In the genomic region with DNA sequence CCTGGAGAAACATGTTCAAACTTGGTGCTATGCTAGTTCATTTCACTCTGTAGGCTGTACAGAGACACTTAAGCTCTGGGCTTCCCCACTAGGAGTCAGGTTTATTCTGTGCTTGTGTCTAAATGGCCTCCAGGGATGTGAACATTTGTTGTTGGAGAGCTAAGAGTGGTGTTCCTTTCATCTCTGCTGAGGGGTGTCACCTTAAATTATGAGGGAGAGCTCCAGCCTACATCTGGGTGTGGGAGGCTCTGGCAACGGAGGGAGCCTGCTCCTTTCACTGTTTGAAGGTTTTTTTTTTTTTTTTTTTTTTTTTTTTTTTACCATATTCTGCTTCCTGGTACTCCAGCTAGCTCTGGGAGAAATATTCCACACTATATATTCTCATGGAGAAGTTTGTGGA, we compare ENCODE assay signal across 22 mouse cellular contexts.
"Had no signal": no experiment of that assay in that cellular context is flagged by ENCODE, and none has a peak within 500 bp of the region (broad histone marks: within the 10 kb centered on the region; RNA-seq: fewer than 3 reads in every experiment).

No protein-coding gene starts in this region.

- H3K27me3 ChIP-seq: limb, embryonic 12.5 days; midbrain, embryonic 15.5 days; neural tube, embryonic 12.5 days; neural tube, embryonic 15.5 days had no signal

- H3K4me3 ChIP-seq: limb, embryonic 12.5 days; limb, embryonic 15.5 days; midbrain, embryonic 12.5 days; midbrain, embryonic 15.5 days; neural tube, embryonic 12.5 days; neural tube, embryonic 15.5 days had no signal

- H3K9me3 ChIP-seq: limb, embryonic 12.5 days; limb, embryonic 15.5 days; midbrain, embryonic 12.5 days; midbrain, embryonic 15.5 days; neural tube, embryonic 12.5 days; neural tube, embryonic 15.5 days had no signal

- ATAC-seq: liver, postnatal 0 days; lung, postnatal 0 days; midbrain, embryonic 15.5 days had no signal

- H3K9ac ChIP-seq: limb, embryonic 12.5 days; limb, embryonic 15.5 days; liver, embryonic 14.5 days; liver, postnatal 0 days; lung, embryonic 14.5 days; midbrain, embryonic 12.5 days; midbrain, embryonic 15.5 days; neural tube, embryonic 12.5 days; neural tube, embryonic 15.5 days had no signal

- H3K36me3 ChIP-seq: limb, embryonic 12.5 days; limb, embryonic 15.5 days; midbrain, embryonic 12.5 days; midbrain, embryonic 15.5 days; neural tube, embryonic 12.5 days; neural tube, embryonic 15.5 days had no signal

- DNase-seq: kidney, adult 2 months; kidney, postnatal 10 days; left cerebral cortex, postnatal 4 days; liver, postnatal 0 days; lung, embryonic 14.5 days; right cerebral cortex, adult 18-20 months; right cerebral cortex, postnatal 14 days; right cerebral cortex, postnatal 4 days; thymus, adult 2 months; thymus, postnatal 14 days; thymus, postnatal 4 days had no signal

- H3K27ac ChIP-seq: limb, embryonic 12.5 days; limb, embryonic 15.5 days; liver, embryonic 14.5 days; macrophage; midbrain, embryonic 12.5 days; midbrain, embryonic 15.5 days; neural tube, embryonic 12.5 days; neural tube, embryonic 15.5 days; stomach, postnatal 0 days had no signal

- H3K4me2 ChIP-seq: limb, embryonic 12.5 days; limb, embryonic 15.5 days; liver, embryonic 11.5 days; lung, embryonic 14.5 days; midbrain, embryonic 12.5 days; midbrain, embryonic 15.5 days; neural tube, embryonic 12.5 days; neural tube, embryonic 15.5 days had no signal
